Mouse (Mus musculus) urinary bladder, postnatal 25 days (tissue): ENCODE measurements around the gene Klhl15.
"Not testable (repeated sequence)": the region's sequence is repeated elsewhere in the genome, so short reads cannot be mapped to it uniquely, and the experiment has no call there.

Source experiments
- DNase-seq: peaks from one replicate; pipeline ENCODE4 v3.0.0; 2022; ENCODE audit warnings: low spot score

The Klhl15 gene

DNA sequence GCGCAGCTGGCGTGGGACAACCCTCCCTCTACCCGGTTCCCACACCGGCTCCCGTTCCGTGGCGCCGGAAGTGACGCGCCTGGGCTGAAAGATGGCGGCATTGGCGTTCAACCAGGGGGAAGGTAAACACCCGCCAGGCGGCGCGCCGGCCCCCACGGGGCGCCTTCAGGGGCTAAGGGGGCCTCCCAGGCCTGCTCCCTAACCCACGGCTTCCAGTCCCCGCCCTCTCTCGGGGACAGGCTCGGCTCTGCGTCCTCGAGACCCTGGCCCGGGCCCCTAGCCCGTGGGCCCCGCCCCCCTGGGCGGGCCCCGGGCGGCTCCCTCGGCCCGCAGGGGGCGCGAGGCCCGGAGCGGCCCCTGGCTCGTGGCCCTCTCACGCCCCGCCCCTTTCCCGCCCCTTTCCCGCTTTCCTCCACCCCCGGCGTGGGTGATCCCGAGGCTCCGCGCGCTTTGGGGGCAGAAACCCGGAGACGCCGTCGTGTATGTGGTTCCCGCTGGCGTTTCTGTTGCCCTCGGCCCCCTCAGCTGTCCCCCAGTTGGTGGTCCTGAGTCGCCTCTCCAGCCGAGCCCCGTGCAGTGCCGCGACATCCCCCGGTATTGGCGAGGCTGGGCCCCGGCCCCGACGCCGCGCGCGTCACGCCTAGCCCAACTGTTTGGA lies at the start of gene Klhl15:
Gene Klhl15, plus strand, starts transcription at position 68 of the 658 bp plus-strand sequence.
- DNase-seq, result peak; percentile 69

DNA sequence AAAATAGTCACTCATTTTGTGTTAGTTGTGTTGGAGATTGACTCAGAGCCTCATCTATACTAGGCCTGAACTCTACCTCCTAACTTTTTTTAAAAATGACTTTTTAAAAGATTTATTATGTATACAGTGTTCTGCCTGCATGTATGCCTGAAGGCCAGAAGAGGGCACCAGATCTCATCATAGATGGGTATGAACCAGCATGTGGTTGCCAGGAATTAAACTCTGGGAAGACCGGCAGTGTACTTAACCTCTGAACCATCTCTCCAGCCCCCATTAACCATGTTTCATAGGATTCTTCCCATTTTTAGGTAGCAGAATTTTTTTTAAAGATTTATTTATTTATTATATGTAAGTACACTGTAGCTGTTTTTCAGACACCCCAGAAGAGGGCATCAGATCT lies 49.2 kb upstream of the Klhl15 start:
- no peak for DNase-seq

DNA sequence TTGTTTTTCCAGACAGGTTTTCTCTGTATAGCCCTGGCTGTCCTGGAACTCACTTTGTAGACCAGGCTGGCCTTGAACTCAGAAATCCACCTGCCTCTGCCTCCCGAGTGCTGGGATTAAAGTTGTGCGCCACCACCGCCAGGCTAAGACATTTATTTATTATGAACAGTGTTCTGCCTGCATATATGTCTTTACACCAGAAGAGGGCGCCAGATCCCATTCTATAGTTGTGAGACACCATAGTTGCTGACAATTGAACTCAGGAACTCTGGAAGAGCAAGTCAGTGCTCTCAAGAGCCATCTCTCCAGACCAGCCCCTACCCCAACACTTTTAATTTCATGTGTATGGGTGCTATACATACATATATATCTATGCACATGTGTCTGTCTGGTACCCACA lies 40.5 kb upstream of the Klhl15 start:
- not testable (repeated sequence) for DNase-seq

DNA sequence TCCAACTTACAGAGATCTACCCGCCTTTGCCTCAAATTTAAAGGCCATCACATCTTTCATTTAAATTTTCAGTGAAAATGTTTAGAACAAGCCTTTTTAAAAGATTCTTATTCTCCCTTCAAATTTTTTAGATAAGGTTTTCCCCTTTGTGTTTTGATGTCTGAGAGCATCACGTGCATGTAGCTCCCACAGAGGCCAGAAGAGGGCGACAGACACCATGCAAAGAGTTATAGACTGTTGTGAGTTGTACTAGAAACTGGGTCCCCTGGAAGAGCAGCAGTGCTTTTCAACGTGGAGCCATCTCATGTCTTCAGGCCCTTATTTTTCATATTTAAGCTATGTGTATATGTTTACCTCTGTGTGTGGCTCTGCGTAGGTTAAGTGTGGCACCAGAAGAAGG lies 36.6 kb upstream of the Klhl15 start:
- peak; percentile 32 for DNase-seq

DNA sequence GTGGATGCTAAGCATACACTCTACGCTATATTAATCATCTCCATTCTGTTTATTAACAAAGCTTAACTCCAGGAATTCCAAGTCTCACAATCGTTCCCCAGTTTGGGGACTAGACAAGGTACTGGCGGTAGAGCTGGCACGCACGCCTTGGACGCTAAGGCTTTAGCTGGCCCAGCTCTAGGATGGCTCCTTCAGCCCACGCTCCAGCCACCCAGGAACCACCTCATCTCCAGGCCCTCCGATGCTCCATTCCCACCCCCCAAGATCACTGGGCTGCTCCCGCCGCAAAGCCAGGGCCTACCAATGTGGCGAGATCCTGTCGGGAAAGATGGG lies 22.2 kb upstream of the Klhl15 start:
- DNase-seq, result no peak

DNA sequence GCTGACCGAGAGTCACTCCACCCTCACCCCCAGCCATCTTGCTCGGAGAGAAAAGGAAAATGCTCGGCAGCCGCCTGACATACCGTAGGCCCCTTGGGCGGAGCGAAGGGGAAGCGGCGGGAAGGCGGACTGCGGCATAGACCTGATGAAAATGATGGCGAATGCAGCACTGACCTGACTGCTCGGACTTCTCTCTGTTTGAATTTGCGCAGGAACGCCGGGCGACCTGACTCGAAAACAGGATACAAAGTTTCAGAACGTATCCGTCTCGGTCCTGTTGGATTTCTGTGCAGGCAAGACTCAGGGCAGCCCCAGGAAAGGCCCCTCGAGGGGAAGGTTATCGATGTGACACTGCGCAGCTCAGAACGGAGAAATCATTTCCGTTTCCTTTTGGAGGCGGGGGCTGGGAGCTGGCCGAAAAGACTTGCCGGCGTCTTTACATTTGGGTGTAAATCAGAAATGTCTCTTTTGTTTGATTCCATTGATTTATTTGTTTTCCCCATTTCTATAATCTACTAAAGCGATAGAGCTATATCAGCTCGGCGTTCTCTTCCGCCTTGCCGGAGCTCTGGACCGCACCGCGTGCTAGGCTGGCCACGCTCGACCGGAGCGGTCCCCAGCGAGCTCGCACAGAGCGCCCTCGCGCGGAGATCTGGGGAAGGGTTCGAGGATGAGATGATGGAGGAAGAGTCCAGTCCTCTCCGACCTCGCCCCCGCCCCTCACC lies 21.6 kb upstream of the Klhl15 start, which contains the start of gene Eif2s3x:
Gene Eif2s3x, minus strand, starts transcription at position 266 of the 725 bp plus-strand sequence.
- DNase-seq, result peak; percentile 82

DNA sequence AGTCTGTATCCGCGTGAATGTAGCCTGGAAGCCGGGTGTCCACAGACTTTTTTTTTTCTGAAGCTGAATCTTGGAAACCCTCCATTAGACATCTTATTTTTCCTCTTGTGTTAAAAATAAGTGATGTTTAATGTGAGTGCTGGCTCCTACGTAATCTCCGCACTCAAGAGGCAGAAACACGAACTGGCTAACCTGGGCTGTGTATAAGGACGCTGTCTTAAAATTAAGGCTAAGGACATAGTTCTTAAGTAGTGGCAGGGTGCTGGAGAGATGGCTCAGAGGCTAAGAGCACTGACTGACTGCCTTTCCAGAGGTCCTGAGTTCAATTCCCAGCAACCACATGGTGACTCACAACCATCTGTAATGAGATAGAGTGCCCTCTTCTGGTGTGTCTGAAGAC lies 21.0 kb upstream of the Klhl15 start:
- no peak for DNase-seq

DNA sequence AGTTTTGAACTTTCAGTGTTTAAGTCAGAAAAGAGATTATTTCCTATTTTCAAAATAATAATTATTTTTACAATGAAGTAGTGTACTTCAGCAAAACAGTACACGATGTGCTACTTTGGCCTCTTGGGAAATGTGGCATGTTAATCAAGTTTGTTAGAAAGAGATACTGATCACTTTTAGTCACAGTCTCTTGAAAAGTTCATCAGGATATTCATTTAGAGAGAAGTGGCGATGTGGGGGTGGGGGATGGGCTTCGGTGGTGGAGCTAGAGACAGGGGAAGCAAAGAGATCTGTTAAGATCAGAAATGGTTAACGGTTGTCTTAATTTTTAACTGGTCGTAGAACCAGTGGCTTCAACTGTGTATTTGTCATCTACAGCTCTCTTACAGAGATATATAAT lies 967 bp upstream of the Klhl15 start:
- DNase-seq, result no peak

DNA sequence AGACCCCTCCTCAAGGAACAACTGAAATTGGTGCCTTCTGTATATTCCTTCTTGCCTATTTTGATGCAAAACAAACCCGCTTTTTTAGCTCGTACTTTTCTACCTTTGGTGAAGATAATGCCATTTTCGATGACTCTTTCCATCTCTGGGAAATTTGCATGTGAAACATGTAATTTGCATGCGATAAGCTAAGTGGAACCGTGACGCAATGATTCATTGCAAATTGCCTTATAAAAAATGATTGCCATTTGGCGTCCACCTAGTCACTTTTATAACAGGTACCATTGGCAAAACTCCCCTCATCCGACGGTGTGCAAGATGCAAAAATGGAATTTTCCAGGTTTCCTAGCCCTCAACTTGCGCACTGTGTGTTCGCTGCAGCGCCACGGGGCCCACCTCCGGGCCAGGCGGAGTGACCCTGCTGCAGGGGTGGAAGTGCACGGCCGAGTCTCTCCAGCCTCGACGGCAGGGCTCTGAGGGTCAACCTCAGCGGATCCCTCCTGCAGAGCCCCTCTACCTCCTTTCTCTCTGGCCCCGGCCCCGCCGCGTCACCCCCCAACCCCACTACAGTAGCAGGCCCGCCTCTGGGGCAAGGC lies 365 bp upstream of the Klhl15 start:
- no peak for DNase-seq

DNA sequence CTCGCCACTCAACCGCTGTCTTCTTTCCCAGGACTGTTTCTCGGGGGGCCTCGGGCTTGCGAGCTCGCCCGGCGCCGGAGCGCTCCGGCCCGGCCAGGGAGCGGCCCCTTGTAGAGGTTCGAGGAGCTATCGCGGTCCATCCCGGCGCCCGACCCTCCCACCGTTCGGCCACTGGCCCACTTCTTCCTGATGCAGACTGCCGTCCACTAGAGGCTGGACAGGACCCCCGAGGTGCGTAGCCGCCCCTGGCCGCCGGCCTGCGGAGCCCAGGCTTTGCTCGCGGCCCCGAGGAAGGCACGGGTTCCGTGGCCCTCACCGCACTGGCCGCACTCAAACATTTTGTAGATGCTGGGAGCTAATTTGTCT lies 774 bp downstream of the Klhl15 start:
- peak; percentile 15 for DNase-seq

DNA sequence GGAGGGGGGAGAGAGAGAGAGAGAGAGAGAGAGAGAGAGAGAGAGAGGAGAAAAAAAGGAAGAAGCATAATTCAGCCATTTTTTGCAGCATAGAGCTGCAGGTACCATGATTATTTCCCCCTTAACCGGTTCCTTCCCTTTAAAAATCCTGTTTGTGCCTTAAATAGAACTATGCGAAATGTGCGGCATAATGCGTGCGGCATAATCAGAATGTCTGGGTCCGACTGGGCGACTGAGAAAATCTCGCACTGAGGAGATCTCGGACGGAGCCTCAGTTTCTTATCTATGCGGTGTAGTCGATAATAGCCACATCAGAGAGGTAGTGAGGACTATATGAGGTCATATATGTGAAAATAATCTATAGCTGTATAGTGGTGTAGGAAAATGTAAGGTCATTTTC lies 1.2 kb downstream of the Klhl15 start:
- no peak for DNase-seq

DNA sequence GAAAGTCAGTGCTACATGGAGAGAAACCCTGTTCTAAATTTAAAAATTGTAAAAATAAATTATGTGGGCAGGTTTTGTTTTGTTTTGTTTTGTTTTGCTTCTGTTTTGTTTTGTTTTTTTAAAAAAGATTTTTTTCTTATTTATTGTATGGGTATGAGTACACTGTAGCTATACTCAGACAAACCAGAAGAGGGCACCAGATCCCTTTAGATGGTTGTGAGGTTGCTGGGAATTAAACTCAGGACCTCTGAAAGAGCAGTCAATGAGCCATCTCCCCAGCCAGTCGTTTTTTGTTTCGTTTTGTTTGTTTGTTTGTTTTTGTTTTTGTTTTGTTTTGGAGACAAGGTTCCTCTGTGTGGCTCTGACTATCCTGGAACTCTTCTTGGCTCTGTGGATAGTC lies 54.5 kb downstream of the Klhl15 start:
- peak; percentile 9 for DNase-seq

DNA sequence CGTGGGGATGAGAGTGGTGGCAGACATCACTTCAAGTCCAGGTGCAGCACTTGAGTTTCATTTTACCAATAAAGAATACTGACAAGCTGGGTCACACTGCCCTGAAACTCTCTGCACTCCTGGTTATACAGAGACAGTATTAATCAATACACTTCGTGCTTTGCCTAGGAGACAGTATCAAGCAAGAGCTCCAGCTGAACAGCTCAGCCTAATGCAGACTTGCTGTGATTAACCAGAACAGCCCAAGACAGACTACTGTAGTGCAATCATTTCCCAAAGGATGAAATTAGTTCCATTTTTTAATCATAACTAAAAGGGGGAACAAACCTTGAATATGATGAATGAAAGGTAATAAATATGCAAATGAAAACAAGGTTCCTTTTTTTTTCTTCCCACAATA lies 68.5 kb downstream of the Klhl15 start:
- no peak for DNase-seq

DNA sequence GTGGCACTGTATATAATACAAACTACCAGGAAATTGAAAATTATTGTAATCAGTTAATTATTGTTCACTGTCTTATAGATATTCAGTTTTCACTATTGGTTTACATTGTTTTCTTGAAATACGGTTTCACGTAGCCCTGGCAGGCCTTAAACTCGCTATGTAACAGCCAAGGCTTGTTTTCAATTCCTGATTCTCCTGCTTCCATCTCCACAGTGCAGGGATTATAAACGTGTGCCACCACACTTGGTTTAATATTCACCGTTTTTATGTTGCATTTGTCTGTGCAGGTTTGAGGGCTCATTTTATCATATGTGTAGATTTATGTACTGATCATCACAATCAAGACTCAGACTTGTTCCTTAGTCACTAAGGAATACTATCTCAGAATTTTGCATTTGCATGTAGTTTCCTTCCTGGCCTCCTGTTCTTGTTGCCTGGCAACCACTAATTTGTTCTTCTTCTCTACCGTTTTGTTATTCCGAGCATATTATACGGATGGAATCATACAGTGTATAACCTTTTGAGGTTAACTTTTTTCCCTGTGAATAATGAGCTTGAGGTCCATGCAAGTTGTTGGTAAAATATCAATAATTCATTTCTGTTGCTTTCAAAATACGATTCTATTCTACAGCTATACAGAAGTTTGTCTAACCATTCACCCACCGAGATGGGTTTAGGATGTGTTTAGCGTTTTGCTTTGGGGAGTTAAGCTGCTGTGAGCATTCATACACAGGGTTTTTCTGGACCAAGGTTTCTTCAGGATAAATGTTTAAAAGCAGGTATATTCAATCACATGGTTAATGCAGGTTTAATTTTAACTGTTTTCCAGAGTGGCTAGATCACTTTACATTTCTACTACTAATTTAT lies 86.9 kb downstream of the Klhl15 start:
- no peak for DNase-seq
